Mouse (Mus musculus) T-helper 17 cell (primary cell): Measurements from ENCODE around the gene Gm1979.
"Not testable (repeated sequence)": the region's sequence is repeated elsewhere in the genome, so short reads cannot be mapped to it uniquely, and the experiment has no call there.

ENCODE experiments used
- in situ Hi-C, 2 experiments: fragments of 300-600 bp; cut with MboI, MseI; formaldehyde crosslinking; loops; 1 replicate in 1 of 2; 2 replicates in 1 of 2; pipeline ENCODE4 v1.15.1; 2025; ENCODE audit warnings: high pct_unique_total_duplicates in 2 of 2

The Gm1979 gene

GRCm38 (mm10) chr5:26004698-26005097 lies at the start of gene Gm1979:
Gene Gm1979, minus strand, starts transcription at chr5:26004798.
- in situ Hi-C loops: loop anchor here (5.0 kb wide), 3 partner anchors 47 to 1498 kb away; partner anchors contain the start of genes Gm10471 (in 2 of the 2) and Speer4b (in 1 of the 2)

- in situ Hi-C loops: loop anchor here in 1 of 2 experiments (5.0 kb wide), 1 partner anchor 78 kb away; no protein-coding TSS in a partner anchor
These were observed 34.9 kb upstream of the Gm1979 start, which contains the start of gene Speer4a for GRCm38 (mm10) chr5:26039458-26039857. Gene Speer4a, minus strand, starts transcription at chr5:26039558.

- in situ Hi-C loops: not testable (repeated sequence)
These were observed 18.2 kb upstream of the Gm1979 start, which contains the start of gene Gm5862 for GRCm38 (mm10) chr5:26022816-26023215. Gene Gm5862, minus strand, starts transcription at chr5:26022916.

GRCm38 (mm10) chr5:26007697-26008096 lies 3.1 kb upstream of the Gm1979 start:
- in situ Hi-C loops: loop anchor here (5.0 kb wide), 1 partner anchor 50 kb away; no protein-coding TSS in a partner anchor

- in situ Hi-C loops: loop anchor here (5.0 kb wide), 1 partner anchor 50 kb away; no protein-coding TSS in a partner anchor
These were observed 2.5 kb upstream of the Gm1979 start for GRCm38 (mm10) chr5:26006937-26007695.

GRCm38 (mm10) chr5:25988550-25988949 lies 16.0 kb downstream of the Gm1979 start, which contains the start of gene Gm21698:
Gene Gm21698, minus strand, starts transcription at chr5:25988650.
- in situ Hi-C loops: loop anchor here (5.0 kb wide), 1 partner anchor 46 kb away; the partner anchor contains the start of gene Gm21663 (in 2 of the 2)

GRCm38 (mm10) chr5:25972563-25972962 lies 32.0 kb downstream of the Gm1979 start, which contains the start of gene Gm21680:
Gene Gm21680, minus strand, starts transcription at chr5:25972663.
- in situ Hi-C loops: loop anchor here (5.0 to 10.0 kb wide), 2 partner anchors 48 to 50 kb away; no protein-coding TSS in a partner anchor

- in situ Hi-C loops: loop anchor here (5.0 kb wide), 1 partner anchor 50 kb away; no protein-coding TSS in a partner anchor
These were observed 47.5 kb downstream of the Gm1979 start for GRCm38 (mm10) chr5:25957050-25957449.

- in situ Hi-C loops: loop anchor here (5.0 kb wide), 1 partner anchor 51 kb away; no protein-coding TSS in a partner anchor
These were observed 48.0 kb downstream of the Gm1979 start for GRCm38 (mm10) chr5:25956611-25957010.

GRCm38 (mm10) chr5:25954317-25954716 lies 50.3 kb downstream of the Gm1979 start, which contains the start of gene Gm21671:
Gene Gm21671, minus strand, starts transcription at chr5:25954417.
- in situ Hi-C loops: not testable (repeated sequence)
